Mouse (Mus musculus) forebrain, embryonic 10.5 days (tissue): ENCODE measurements at regions not wholly inside any gene's neighbourhood (a gene's known extent, or its start where the extent isn't known, plus 50 kb on each side); places are given as distances from the start of the nearest gene placed in this dataset.

Experiments used
- DNase-seq: peaks from one replicate; pipeline ENCODE4 v3.0.0-alpha.2; 2017; ENCODE audit warnings: low spot score; ENCODE audit errors: extremely low spot score
- H3K27ac ChIP-seq: fragments of 300-500 bp; sonication (generic); 2 replicates; pipeline ENCODE4 v1.5.1; 2016; ENCODE audit warnings: mild to moderate bottlenecking
- H3K27me3 ChIP-seq: fragments of 300-500 bp; sonication (generic); 2 replicates; pipeline ENCODE4 v1.6.1; 2016; ENCODE audit warnings: mild to moderate bottlenecking; ENCODE audit not compliant: poor library complexity, severe bottlenecking
- H3K36me3 ChIP-seq: fragments of 300-500 bp; sonication (generic); replicated peaks from 2 replicates; pipeline ENCODE4 v1.6.1; 2016; ENCODE audit warnings: mild to moderate bottlenecking, moderate library complexity
- H3K4me1 ChIP-seq: fragments of 300-500 bp; sonication (generic); 2 replicates; pipeline ENCODE4 v1.6.1; 2016
- H3K4me3 ChIP-seq: fragments of 300-500 bp; sonication (generic); 2 replicates; pipeline ENCODE4 v1.5.1; 2016; ENCODE audit warnings: mild to moderate bottlenecking, moderate library complexity
- H3K9me3 ChIP-seq: fragments of 300-500 bp; sonication (generic); 2 replicates; pipeline ENCODE4 v1.6.1; 2016; ENCODE audit warnings: mild to moderate bottlenecking, moderate library complexity
- WGBS: fragments of 180-500 bp; shearing (Covaris S2); methylation state at CpG from one replicate; pipeline ENCODE4 v1.1.7; 2016; 5-methylcytosine and 5-hydroxymethylcytosine counted together

GRCm38 (mm10) chr4:89399277-89399676, 88.4 kb upstream of the Cdkn2b start:
- WGBS = 88% methylated on average over 2 of the region's 2 CpGs
- Histone ChIP-seq H3K27ac (no peak overlapping the region), H3K27me3 (no peaks in the 10 kb centered on the region), H3K4me1 (no peaks in the 10 kb centered on the region), H3K9me3 (no peaks in the 10 kb centered on the region), H3K4me3 (no peak overlapping the region), H3K36me3 (no peaks in the 10 kb centered on the region)
- DNase-seq = no peak

- no peaks in the 10 kb centered on the region for H3K9me3 ChIP-seq
- H3K4me1 ChIP-seq = no peaks in the 10 kb centered on the region
- H3K36me3 ChIP-seq = no peaks in the 10 kb centered on the region
- no peak overlapping the region for H3K27ac ChIP-seq
- no peak for DNase-seq
- H3K4me3 ChIP-seq = no peak overlapping the region
- 88% methylated on average over 2 of the region's 2 CpGs for WGBS
- H3K27me3 ChIP-seq = no peaks in the 10 kb centered on the region
Observed at GRCm38 (mm10) chr4:89396020-89396419, 85.2 kb upstream of the Cdkn2b start.

GRCm38 (mm10) chr4:89395336-89395735, 84.5 kb upstream of the Cdkn2b start:
- Histone ChIP-seq H3K27me3 (no peaks in the 10 kb centered on the region), H3K36me3 (no peaks in the 10 kb centered on the region), H3K27ac (no peak overlapping the region), H3K9me3 (no peaks in the 10 kb centered on the region), H3K4me1 (no peaks in the 10 kb centered on the region), H3K4me3 (no peak overlapping the region)
- no peak for DNase-seq

GRCm38 (mm10) chr4:89393251-89393711, 82.4 kb upstream of the Cdkn2b start:
- 89% methylated on average over 2 of the region's 2 CpGs for WGBS
- no peaks in the 10 kb centered on the region for H3K4me1 ChIP-seq
- H3K9me3 ChIP-seq = no peaks in the 10 kb centered on the region

GRCm38 (mm10) chr4:89392791-89393190, 82.0 kb upstream of the Cdkn2b start:
- H3K9me3 ChIP-seq = no peaks in the 10 kb centered on the region
- no peak overlapping the region for H3K4me3 ChIP-seq
- H3K4me1 ChIP-seq = no peaks in the 10 kb centered on the region
- no peaks in the 10 kb centered on the region for H3K27me3 ChIP-seq
- H3K27ac ChIP-seq = no peak overlapping the region
- no peak for DNase-seq
- no peaks in the 10 kb centered on the region for H3K36me3 ChIP-seq

More at GRCm38 (mm10) chr4:89393251-89393711, 82.4 kb upstream of the Cdkn2b start:
- no peak for DNase-seq
- Histone ChIP-seq H3K4me3 (no peak overlapping the region), H3K36me3 (no peaks in the 10 kb centered on the region), H3K27me3 (no peaks in the 10 kb centered on the region), H3K27ac (no peak overlapping the region)

- 90% methylated on average over 9 of the region's 9 CpGs for WGBS
- Histone ChIP-seq H3K4me3 (no peak overlapping the region), H3K9me3 (no peaks in the 10 kb centered on the region), H3K4me1 (no peaks in the 10 kb centered on the region), H3K27me3 (no peaks in the 10 kb centered on the region), H3K36me3 (no peaks in the 10 kb centered on the region), H3K27ac (no peak overlapping the region)
- DNase-seq = no peak
Observed at GRCm38 (mm10) chr4:89391463-89392308, 80.8 kb upstream of the Cdkn2b start.

- Histone ChIP-seq H3K4me1 (no peaks in the 10 kb centered on the region), H3K27me3 (no peaks in the 10 kb centered on the region), H3K36me3 (no peaks in the 10 kb centered on the region), H3K27ac (no peak overlapping the region), H3K9me3 (no peaks in the 10 kb centered on the region), H3K4me3 (no peak overlapping the region)
- 94% methylated on average over 3 of the region's 3 CpGs for WGBS
- no peak for DNase-seq
Observed at GRCm38 (mm10) chr4:89383548-89383947, 72.7 kb upstream of the Cdkn2b start.

- Histone ChIP-seq H3K4me1 (no peaks in the 10 kb centered on the region), H3K9me3 (no peaks in the 10 kb centered on the region), H3K27me3 (no peaks in the 10 kb centered on the region), H3K36me3 (no peaks in the 10 kb centered on the region), H3K4me3 (no peak overlapping the region), H3K27ac (no peak overlapping the region)
- 87% methylated on average over 4 of the region's 4 CpGs for WGBS
- DNase-seq = no peak
Observed at GRCm38 (mm10) chr4:89382434-89382976, 71.7 kb upstream of the Cdkn2b start.

GRCm38 (mm10) chr4:89381763-89382162, 70.9 kb upstream of the Cdkn2b start:
- no peaks in the 10 kb centered on the region for H3K9me3 ChIP-seq
- no peaks in the 10 kb centered on the region for H3K27me3 ChIP-seq
- no peak overlapping the region for H3K27ac ChIP-seq
- no peak for DNase-seq
- H3K4me1 ChIP-seq = no peaks in the 10 kb centered on the region
- no peak overlapping the region for H3K4me3 ChIP-seq
- 94% methylated on average over 2 of the region's 2 CpGs for WGBS
- H3K36me3 ChIP-seq = no peaks in the 10 kb centered on the region

- H3K4me1 ChIP-seq = no peaks in the 10 kb centered on the region
- H3K27me3 ChIP-seq = no peaks in the 10 kb centered on the region
- 91% methylated on average over 5 of the region's 5 CpGs for WGBS
- DNase-seq = no peak
- no peak overlapping the region for H3K27ac ChIP-seq
- no peaks in the 10 kb centered on the region for H3K36me3 ChIP-seq
- no peak overlapping the region for H3K4me3 ChIP-seq
- no peaks in the 10 kb centered on the region for H3K9me3 ChIP-seq
Observed at GRCm38 (mm10) chr4:89381077-89381476, 70.2 kb upstream of the Cdkn2b start.

- H3K27me3 ChIP-seq = no peaks in the 10 kb centered on the region
- H3K9me3 ChIP-seq = no peaks in the 10 kb centered on the region
- H3K36me3 ChIP-seq = no peaks in the 10 kb centered on the region
- no peak overlapping the region for H3K4me3 ChIP-seq
- 95% methylated on average over 8 of the region's 8 CpGs for WGBS
- H3K4me1 ChIP-seq = no peaks in the 10 kb centered on the region
- H3K27ac ChIP-seq = no peak overlapping the region
- DNase-seq = no peak
Observed at GRCm38 (mm10) chr4:89380330-89380945, 69.6 kb upstream of the Cdkn2b start.

- no peak for DNase-seq
- H3K9me3 ChIP-seq = no peaks in the 10 kb centered on the region
- WGBS = 87% methylated on average over 6 of the region's 6 CpGs
Observed at GRCm38 (mm10) chr4:89379622-89380329, 68.9 kb upstream of the Cdkn2b start.

GRCm38 (mm10) chr4:89372631-89373030, 61.8 kb upstream of the Cdkn2b start:
- DNase-seq = no peak
- no peaks in the 10 kb centered on the region for H3K9me3 ChIP-seq
- no peaks in the 10 kb centered on the region for H3K27me3 ChIP-seq
- H3K27ac ChIP-seq = no peak overlapping the region
- no peak overlapping the region for H3K4me3 ChIP-seq
- H3K36me3 ChIP-seq = no peaks in the 10 kb centered on the region
- no peaks in the 10 kb centered on the region for H3K4me1 ChIP-seq
- 88% methylated on average over 6 of the region's 6 CpGs for WGBS

More at GRCm38 (mm10) chr4:89379622-89380329, 68.9 kb upstream of the Cdkn2b start:
- Histone ChIP-seq H3K27me3 (no peaks in the 10 kb centered on the region), H3K4me1 (no peaks in the 10 kb centered on the region), H3K36me3 (no peaks in the 10 kb centered on the region), H3K4me3 (no peak overlapping the region), H3K27ac (no peak overlapping the region)
